Mouse (Mus musculus) CH12.LX (cell line): ENCODE results near the gene Alox12e. TPM values are rescaled to one million over a fixed set of nuclear protein-coding genes. Genes with fewer than 3 reads are reported as not detected.

Source experiments
- DNase-seq: peaks from one replicate; pipeline ENCODE4 v3.0.0-alpha.2; 2013; ENCODE audit errors: extremely low read depth
- H3K27ac ChIP-seq: 2 replicates; pipeline ENCODE4 v1.5.1; 2012; ENCODE audit warnings: low read depth, mild to moderate bottlenecking, control low read depth, moderate library complexity; ENCODE audit not compliant: insufficient read depth
- H3K27me3 ChIP-seq: replicated peaks from 2 replicates; pipeline ENCODE3; 2012; ENCODE audit warnings: inconsistent platforms
- H3K36me3 ChIP-seq, 2 experiments: replicated peaks in 1 of 2; 2 replicates each; pipeline versions ENCODE3 to v1.6.1; 2012; ENCODE audit warnings: inconsistent platforms in 1 of 2, low read length in 1 of 2, mild to moderate bottlenecking in 1 of 2, mixed read lengths in 1 of 2, moderate library complexity in 1 of 2; ENCODE audit not compliant: control insufficient read depth in 1 of 2, insufficient read depth in 1 of 2
- H3K4me1 ChIP-seq, 2 experiments: 2 replicates each; pipeline ENCODE4 v1.6.1; 2012; ENCODE audit warnings: inconsistent platforms in 1 of 2, moderate library complexity in 1 of 2; ENCODE audit not compliant: insufficient read depth in 2 of 2, control insufficient read depth in 1 of 2
- H3K4me2 ChIP-seq: 2 replicates; pipeline ENCODE4 v1.6.1; 2012; ENCODE audit warnings: low read depth, mild to moderate bottlenecking, control low read depth; ENCODE audit not compliant: poor library complexity, insufficient read depth, severe bottlenecking
- H3K4me3 ChIP-seq, 3 experiments: fragments of 150-350 bp in 1 of 3; sonication (generic) in 1 of 3; replicated peaks in 1 of 3; 2 replicates each; pipeline versions ENCODE3 to v1.5.1; 2011 to 2012; ENCODE audit warnings: low read depth in 2 of 3, low read length in 2 of 3, mild to moderate bottlenecking in 2 of 3, moderate library complexity in 2 of 3, control low read depth in 1 of 3, improper control_type of control experiment in 1 of 3, inconsistent platforms in 1 of 3, mixed read lengths in 1 of 3; ENCODE audit not compliant: poor library complexity in 1 of 3
- H3K79me2 ChIP-seq: replicated peaks from 2 replicates; pipeline ENCODE4 v1.6.1; 2012; ENCODE audit warnings: mild to moderate bottlenecking, moderate library complexity; ENCODE audit not compliant: control insufficient read depth, poor library complexity, insufficient read depth, severe bottlenecking; ENCODE audit errors: extremely low read depth
- H3K9ac ChIP-seq: 2 replicates; pipeline ENCODE4 v1.6.1; 2012; ENCODE audit warnings: low read depth, mild to moderate bottlenecking, control low read depth, moderate library complexity; ENCODE audit not compliant: insufficient read depth
- H3K9me3 ChIP-seq: replicated peaks from 2 replicates; pipeline ENCODE3; 2012; ENCODE audit warnings: low read length, inconsistent platforms, mixed read lengths
- E2F4 ChIP-seq: IDR thresholded peaks from 2 replicates; pipeline ENCODE4 v1.6.1; 2011; ENCODE audit warnings: low read depth, low read length, improper control_type of control experiment; ENCODE audit not compliant: insufficient replicate concordance
- EP300 ChIP-seq: IDR thresholded peaks from 2 replicates; pipeline ENCODE4 v1.6.1; 2011; ENCODE audit warnings: low read length, improper control_type of control experiment
- HCFC1 ChIP-seq: IDR thresholded peaks from 2 replicates; pipeline ENCODE4 v1.6.1; 2012; ENCODE audit warnings: low read depth, mild to moderate bottlenecking, inconsistent platforms, low read length, improper control_type of control experiment
- IRF4 ChIP-seq: IDR thresholded peaks from 2 replicates; pipeline ENCODE4 v1.6.1; 2014; ENCODE audit warnings: low read depth, mild to moderate bottlenecking, inconsistent platforms, low read length, improper control_type of control experiment
- JUN ChIP-seq: IDR thresholded peaks from 2 replicates; pipeline ENCODE4 v1.6.1; 2011; ENCODE audit warnings: low read depth, mild to moderate bottlenecking, low read length, improper control_type of control experiment, moderate library complexity; ENCODE audit not compliant: insufficient read depth
- MEF2A ChIP-seq: IDR thresholded peaks from 2 replicates; pipeline ENCODE4 v1.6.1; 2014; ENCODE audit warnings: low read depth, mild to moderate bottlenecking, inconsistent platforms, low read length, improper control_type of control experiment, borderline replicate concordance
- POLR2AphosphoS2 ChIP-seq: IDR thresholded peaks from 2 replicates; pipeline ENCODE4 v1.6.1; 2011; ENCODE audit warnings: low read depth, low read length, improper control_type of control experiment
- UBTF ChIP-seq: IDR thresholded peaks from 2 replicates; pipeline ENCODE4 v1.6.1; 2012; ENCODE audit warnings: low read depth, mild to moderate bottlenecking, inconsistent platforms, low read length, improper control_type of control experiment, moderate library complexity
- ZKSCAN1 ChIP-seq: IDR thresholded peaks from 2 replicates; pipeline ENCODE4 v1.6.1; 2012; ENCODE audit warnings: low read depth, inconsistent platforms, low read length, improper control_type of control experiment, borderline replicate concordance
- ZMIZ1 ChIP-seq: IDR thresholded peaks from 2 replicates; pipeline ENCODE4 v1.6.1; 2012; ENCODE audit warnings: low read depth, mild to moderate bottlenecking, inconsistent platforms, low read length, improper control_type of control experiment
- dilution Hi-C: fragments of 300-500 bp; cut with MboI; formaldehyde crosslinking; loops from 2 replicates; pipeline ENCODE4 v1.14.3; 2020; ENCODE audit warnings: low sequenced_read_pairs; ENCODE audit not compliant: extremely low pct_unique_long_range_greater_than_20kb, extremely low pct_ligation_motif_present
- in situ Hi-C: fragments of 300-500 bp; cut with MboI; formaldehyde crosslinking; loops from 3 replicates; pipeline ENCODE4 v1.14.3; 2019; ENCODE audit warnings: low sequenced_read_pairs, low pct_ligation_motif_present, low pct_unique_long_range_greater_than_20kb, mixed read lengths
- polyA plus RNA-seq: library from polyadenylated mRNA; unstranded; fragments of >175 nt; gene quantifications from 2 replicates; pipeline ENCODE4 v1.2.1, GENCODE M21; 2012; ENCODE audit warnings: low read depth; ENCODE audit not compliant: insufficient read length
- total RNA-seq, 2 experiments: library from RNA; depleted of rRNA; stranded (reverse); fragments of 300-350 nt in 1 of 2; fragments of >200 nt in 1 of 2; gene quantifications; 2 replicates each; pipeline ENCODE4 v1.2.3; 2012 to 2014

The Alox12e gene
- total and polyA plus RNA-seq, 3 experiments = 0.21 TPM; not detected in 2

- dilution Hi-C loops (no loop called here), in situ Hi-C loops (no loop called here)
- H3K9me3 ChIP-seq = peaks cover 4% of the 10 kb centered on the region
- no peak overlapping the region for H3K9ac ChIP-seq
- no peak for DNase-seq
- H3K4me3 ChIP-seq = no peak overlapping the region
- H3K36me3 ChIP-seq = no peaks in the 10 kb centered on the region
- peaks cover 3 to 5% of the 10 kb centered on the region in 2 experiments; a peak in 2 of 4 replicates for H3K4me1 ChIP-seq
- peaks cover 55% of the 10 kb centered on the region for H3K27me3 ChIP-seq
- TF ChIP-seq ZKSCAN1 = no peak
- TF ChIP-seq E2F4 = no peak
- TF ChIP-seq UBTF = no peak
- TF ChIP-seq POLR2AphosphoS2 = no peak
- no peak for TF ChIP-seq JUN
- no peak for TF ChIP-seq MEF2A
- TF ChIP-seq EP300 = no peak
- no peak for TF ChIP-seq IRF4
- no peak for TF ChIP-seq HCFC1
- TF ChIP-seq ZMIZ1 = no peak
- TF ChIP-seq, all 38 proteins: peak for 0
- H3K27ac ChIP-seq = no peak overlapping the region
- H3K79me2 ChIP-seq = no peaks in the 10 kb centered on the region
- H3K4me2 ChIP-seq = no peak overlapping the region
Observed at GRCm38 (mm10) chr11:70265819-70266218, 56.6 kb downstream of the Alox12e start.

Other genes with a start within 250 kb of the Alox12e start
Only the 20 nearest of the 23 such genes appear.
- gene Mgl2, start 192.3 kb downstream of the Alox12e start, total RNA-seq (2012; rRNA removed) = 0.08 TPM in 1 of 2 replicates, not detected in the other
- gene Mgl2, start 192.3 kb downstream of the Alox12e start, total RNA-seq (2014; rRNA removed) = not detected in 2 replicates
- gene Mgl2, start 192.3 kb downstream of the Alox12e start, polyA plus RNA-seq = not detected in 2 replicates
- gene Clec10a, start 166.4 kb downstream of the Alox12e start, total RNA-seq (2012; rRNA removed) = 0.21 TPM in 1 of 2 replicates, not detected in the other
- gene Clec10a, start 166.4 kb downstream of the Alox12e start, total RNA-seq (2014; rRNA removed) = not detected in 2 replicates
- gene Clec10a, start 166.4 kb downstream of the Alox12e start, polyA plus RNA-seq = not detected in 2 replicates
- gene Slc16a11, start 109.9 kb downstream of the Alox12e start, total RNA-seq (2012; rRNA removed) = 0.51 and 0.55 TPM in 2 replicates
- gene Slc16a11, start 109.9 kb downstream of the Alox12e start, total RNA-seq (2014; rRNA removed) = not detected in 2 replicates
- gene Slc16a11, start 109.9 kb downstream of the Alox12e start, polyA plus RNA-seq = 2.3 and 3.2 TPM in 2 replicates
- gene Slc16a13, start 101.6 kb downstream of the Alox12e start, total RNA-seq (2012; rRNA removed) = 8.4 and 9.3 TPM in 2 replicates
- 12.0 and 13.8 TPM in 2 replicates for gene Slc16a13, start 101.6 kb downstream of the Alox12e start, total RNA-seq (2014; rRNA removed)
- gene Slc16a13, start 101.6 kb downstream of the Alox12e start, polyA plus RNA-seq = 19.0 and 21.1 TPM in 2 replicates
- gene Bcl6b, start 92.8 kb downstream of the Alox12e start, total RNA-seq (2012; rRNA removed) = 1.7 and 2.2 TPM in 2 replicates
- 0.54 and 0.71 TPM in 2 replicates for gene Bcl6b, start 92.8 kb downstream of the Alox12e start, total RNA-seq (2014; rRNA removed)
- gene Bcl6b, start 92.8 kb downstream of the Alox12e start, polyA plus RNA-seq = 0.54 and 0.72 TPM in 2 replicates
- gene 0610010K14Rik, start 84.7 kb downstream of the Alox12e start, total RNA-seq (2012; rRNA removed) = 52.2 and 75.2 TPM in 2 replicates
- 23.8 and 27.7 TPM in 2 replicates for gene 0610010K14Rik, start 84.7 kb downstream of the Alox12e start, total RNA-seq (2014; rRNA removed)
- 140 and 153 TPM in 2 replicates for gene 0610010K14Rik, start 84.7 kb downstream of the Alox12e start, polyA plus RNA-seq
- gene Gm21988, start 82.8 kb downstream of the Alox12e start, total RNA-seq (2012; rRNA removed) = 2.6 and 3.5 TPM in 2 replicates
- gene Gm21988, start 82.8 kb downstream of the Alox12e start, total RNA-seq (2014; rRNA removed) = 0.98 TPM in 1 of 2 replicates, not detected in the other
- 1.4 and 2.7 TPM in 2 replicates for gene Gm21988, start 82.8 kb downstream of the Alox12e start, polyA plus RNA-seq
- gene Rnasek, start 82.8 kb downstream of the Alox12e start, total RNA-seq (2012; rRNA removed) = 19.9 and 25.6 TPM in 2 replicates
- gene Rnasek, start 82.8 kb downstream of the Alox12e start, total RNA-seq (2014; rRNA removed) = 5.5 and 9.1 TPM in 2 replicates
- gene Rnasek, start 82.8 kb downstream of the Alox12e start, polyA plus RNA-seq = 64.8 and 91.3 TPM in 2 replicates
- gene Alox12, start 67.3 kb downstream of the Alox12e start, total RNA-seq (2012; rRNA removed) = not detected in 2 replicates
- not detected in 2 replicates for gene Alox12, start 67.3 kb downstream of the Alox12e start, total RNA-seq (2014; rRNA removed)
- not detected in 2 replicates for gene Alox12, start 67.3 kb downstream of the Alox12e start, polyA plus RNA-seq
- 0.04 TPM in 1 of 2 replicates, not detected in the other for gene Alox15, start 29.4 kb upstream of the Alox12e start, total RNA-seq (2012; rRNA removed)
- gene Alox15, start 29.4 kb upstream of the Alox12e start, total RNA-seq (2014; rRNA removed) = not detected in 2 replicates
- gene Alox15, start 29.4 kb upstream of the Alox12e start, polyA plus RNA-seq = not detected in 2 replicates
- 33.0 and 37.5 TPM in 2 replicates for gene Pelp1, start 87.4 kb upstream of the Alox12e start, total RNA-seq (2012; rRNA removed)
- 12.9 and 13.2 TPM in 2 replicates for gene Pelp1, start 87.4 kb upstream of the Alox12e start, total RNA-seq (2014; rRNA removed)
- 101 and 113 TPM in 2 replicates for gene Pelp1, start 87.4 kb upstream of the Alox12e start, polyA plus RNA-seq
- 45.9 and 60.2 TPM in 2 replicates for gene Arrb2, start 110.0 kb upstream of the Alox12e start, total RNA-seq (2012; rRNA removed)
- 42.1 and 46.0 TPM in 2 replicates for gene Arrb2, start 110.0 kb upstream of the Alox12e start, total RNA-seq (2014; rRNA removed)
- gene Arrb2, start 110.0 kb upstream of the Alox12e start, polyA plus RNA-seq = 89.7 and 101 TPM in 2 replicates
- gene Med11, start 129.3 kb upstream of the Alox12e start, total RNA-seq (2012; rRNA removed) = 52.2 and 59.7 TPM in 2 replicates
- 70.3 and 79.9 TPM in 2 replicates for gene Med11, start 129.3 kb upstream of the Alox12e start, total RNA-seq (2014; rRNA removed)
- 74.3 and 91.6 TPM in 2 replicates for gene Med11, start 129.3 kb upstream of the Alox12e start, polyA plus RNA-seq
- gene Zmynd15, start 136.8 kb upstream of the Alox12e start, total RNA-seq (2012; rRNA removed) = 0.08 TPM in 1 of 2 replicates, not detected in the other
- 0.05 TPM in 1 of 2 replicates, not detected in the other for gene Zmynd15, start 136.8 kb upstream of the Alox12e start, total RNA-seq (2014; rRNA removed)
- gene Zmynd15, start 136.8 kb upstream of the Alox12e start, polyA plus RNA-seq = 0.20 and 0.74 TPM in 2 replicates
- gene Cxcl16, start 137.4 kb upstream of the Alox12e start, total RNA-seq (2012; rRNA removed) = 0.04 and 0.08 TPM in 2 replicates
- gene Cxcl16, start 137.4 kb upstream of the Alox12e start, total RNA-seq (2014; rRNA removed) = not detected in 2 replicates
- 0.56 and 0.59 TPM in 2 replicates for gene Cxcl16, start 137.4 kb upstream of the Alox12e start, polyA plus RNA-seq
- gene Tm4sf5, start 182.6 kb upstream of the Alox12e start, total RNA-seq (2012; rRNA removed) = 3.6 and 5.5 TPM in 2 replicates
- gene Tm4sf5, start 182.6 kb upstream of the Alox12e start, total RNA-seq (2014; rRNA removed) = 8.8 and 11.7 TPM in 2 replicates
- gene Tm4sf5, start 182.6 kb upstream of the Alox12e start, polyA plus RNA-seq = 24.5 and 32.5 TPM in 2 replicates
- gene Vmo1, start 192.0 kb upstream of the Alox12e start, total RNA-seq (2012; rRNA removed) = 0.21 TPM in 1 of 2 replicates, not detected in the other
- 0.70 TPM in 1 of 2 replicates, not detected in the other for gene Vmo1, start 192.0 kb upstream of the Alox12e start, total RNA-seq (2014; rRNA removed)
- gene Vmo1, start 192.0 kb upstream of the Alox12e start, polyA plus RNA-seq = 0.36 and 0.63 TPM in 2 replicates
- not detected in 2 replicates for gene Gltpd2, start 196.6 kb upstream of the Alox12e start, total RNA-seq (2012; rRNA removed)
- gene Gltpd2, start 196.6 kb upstream of the Alox12e start, total RNA-seq (2014; rRNA removed) = not detected in 2 replicates
- gene Gltpd2, start 196.6 kb upstream of the Alox12e start, polyA plus RNA-seq = 0.19 TPM in 1 of 2 replicates, not detected in the other
- 921 and 922 TPM in 2 replicates for gene Psmb6, start 202.7 kb upstream of the Alox12e start, total RNA-seq (2012; rRNA removed)
- gene Psmb6, start 202.7 kb upstream of the Alox12e start, total RNA-seq (2014; rRNA removed) = 749 and 831 TPM in 2 replicates
- gene Psmb6, start 202.7 kb upstream of the Alox12e start, polyA plus RNA-seq = 779 and 831 TPM in 2 replicates
- not detected in 2 replicates for gene Gm40193, start 210.3 kb upstream of the Alox12e start, total RNA-seq (2012; rRNA removed)
- gene Gm40193, start 210.3 kb upstream of the Alox12e start, total RNA-seq (2014; rRNA removed) = not detected in 2 replicates
- not detected in 2 replicates for gene Gm40193, start 210.3 kb upstream of the Alox12e start, polyA plus RNA-seq